In the genomic region with DNA sequence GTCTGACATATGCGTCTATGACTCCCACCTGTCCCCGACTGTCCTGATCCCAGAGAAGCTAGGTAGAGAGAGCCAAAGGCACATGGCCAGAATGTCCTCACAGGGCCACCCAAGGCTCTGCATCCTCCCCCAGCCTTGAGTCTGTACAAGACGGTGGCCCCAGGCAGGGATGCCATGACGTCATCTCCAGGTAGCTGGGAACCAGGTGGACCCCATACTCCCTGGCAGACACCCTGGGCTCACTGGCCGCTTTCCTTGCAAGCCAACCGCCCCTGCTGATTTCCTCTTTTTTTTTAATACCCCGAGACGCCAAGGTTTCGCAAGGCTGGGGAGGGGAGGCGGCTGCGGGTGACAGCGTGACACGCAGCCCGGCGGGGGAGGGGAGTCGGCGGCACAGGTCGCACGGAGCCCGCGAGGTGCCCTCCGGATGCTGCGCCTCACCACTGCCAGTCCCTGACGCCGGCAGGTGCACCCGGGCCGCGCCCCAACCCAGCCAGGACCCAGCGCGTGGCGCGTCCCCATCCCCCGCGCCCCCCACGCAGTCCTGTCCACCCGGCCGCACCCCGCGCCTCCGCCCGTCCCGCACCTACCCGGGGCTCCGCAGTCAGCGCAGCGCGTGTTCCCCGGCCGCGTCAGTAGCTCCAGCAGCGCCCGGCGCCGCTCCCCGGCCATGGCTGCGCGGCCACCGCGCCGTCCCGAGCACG, we compare ENCODE assay signal across 8 mouse cellular contexts. TPM values are rescaled to one million over a fixed set of nuclear protein-coding genes. Genes with fewer than 3 reads are reported as not detected.
A peak's percentile ranks its signal among the peaks of the same experiment; 100 is the strongest.
DNase-seq lines count a peak whose midpoint lies in the region; ATAC-seq lines count a peak whose summit lies in the region.

No protein-coding gene starts in this region.

- H3K9me3 ChIP-seq in heart, embryonic 10.5 days, result no peaks in the 10 kb centered on the region
- H3K9me3 ChIP-seq in forebrain, embryonic 16.5 days (ENCODE audit: control insufficient read depth, low read length), result no peaks in the 10 kb centered on the region
- no peaks in the 10 kb centered on the region for H3K9me3 ChIP-seq in kidney, embryonic 14.5 days (ENCODE audit: control insufficient read depth, low read length)
- no peaks in the 10 kb centered on the region for H3K9me3 ChIP-seq in liver, embryonic 15.5 days (replicated peaks)

- WGBS in heart, embryonic 10.5 days, result 3% methylated on average over 61 of the region's 62 CpGs
- WGBS in forebrain, embryonic 16.5 days, result 2% methylated on average over 49 of the region's 62 CpGs
- WGBS in kidney, embryonic 14.5 days, result 2% methylated on average over 42 of the region's 62 CpGs
- WGBS in liver, embryonic 15.5 days (ENCODE audit: insufficient replicate concordance), result 2% methylated on average over 56 of the region's 62 CpGs

- peak overlapping the region; percentile 73 for H3K4me2 ChIP-seq in forebrain, embryonic 16.5 days (ENCODE audit: low read length)
- peak overlapping the region; percentile 98 for H3K4me2 ChIP-seq in kidney, embryonic 14.5 days (replicated peaks; ENCODE audit: low read depth, low read length)
- peak overlapping the region; percentile 94 for H3K4me2 ChIP-seq in liver, embryonic 15.5 days

- ATAC-seq in forebrain, embryonic 16.5 days, result no peak; the same call in 1 of the 2 replicates
- peak; percentile 41; the same call in 1 of the 2 replicates for ATAC-seq in kidney, embryonic 14.5 days (ENCODE audit: low FRiP score, low TSS enrichment)
- peak; percentile 28; the same call in 1 of the 2 replicates for ATAC-seq in liver, embryonic 15.5 days (ENCODE audit: insufficient read depth)

- no peak for DNase-seq in heart, embryonic 10.5 days (ENCODE audit: low spot score)
- DNase-seq in heart, postnatal 25 days (ENCODE audit: low spot score), result no peak
- peak; percentile 88 for DNase-seq in brain, adult 2 months (ENCODE audit: low read depth, low spot score)
- DNase-seq in natural killer cell, adult 2 months (ENCODE audit: low spot score in 2 of 2), result peak; percentile 62 to 73
- DNase-seq in thymus, postnatal 25 days, result peak; percentile 34

- H3K4me1 ChIP-seq in heart, embryonic 10.5 days, result peaks cover 15% of the 10 kb centered on the region
- H3K4me1 ChIP-seq in forebrain, embryonic 16.5 days (replicated peaks; ENCODE audit: control insufficient read depth, insufficient read depth, low read length), result peaks cover 14% of the 10 kb centered on the region
- H3K4me1 ChIP-seq in kidney, embryonic 14.5 days (ENCODE audit: control insufficient read depth, insufficient read depth, low read length), result peaks cover 8% of the 10 kb centered on the region; the same call in 1 of the 2 replicates
- H3K4me1 ChIP-seq in liver, embryonic 15.5 days (replicated peaks), result peaks cover 41% of the 10 kb centered on the region

- H3K4me3 ChIP-seq in heart, embryonic 10.5 days, result peak overlapping the region; percentile 75
- peak overlapping the region; percentile 66 for H3K4me3 ChIP-seq in forebrain, embryonic 16.5 days (replicated peaks; ENCODE audit: low read length)
- H3K4me3 ChIP-seq in kidney, embryonic 14.5 days (ENCODE audit: low read length), result peak overlapping the region; percentile 59
- H3K4me3 ChIP-seq in liver, embryonic 15.5 days (replicated peaks), result peak overlapping the region; percentile 64

- peak overlapping the region; percentile 75 for H3K9ac ChIP-seq in forebrain, embryonic 16.5 days (replicated peaks; ENCODE audit: low read depth, low read length)
- peak overlapping the region; percentile 69 for H3K9ac ChIP-seq in kidney, embryonic 14.5 days (ENCODE audit: low read depth, low read length)
- peak overlapping the region; percentile 56; the same call in 1 of the 2 replicates for H3K9ac ChIP-seq in liver, embryonic 15.5 days

- no peaks in the 10 kb centered on the region for H3K36me3 ChIP-seq in heart, embryonic 10.5 days
- no peaks in the 10 kb centered on the region for H3K36me3 ChIP-seq in forebrain, embryonic 16.5 days (ENCODE audit: control insufficient read depth, insufficient read depth)
- no peaks in the 10 kb centered on the region for H3K36me3 ChIP-seq in kidney, embryonic 14.5 days (ENCODE audit: control insufficient read depth, insufficient read depth, low read length)
- no peaks in the 10 kb centered on the region for H3K36me3 ChIP-seq in liver, embryonic 15.5 days (replicated peaks)

- intact Hi-C loops in heart, postnatal 25 days (cut with DNase I), result loop anchor here (2.0 to 10.0 kb wide), 2 partner anchors 42 to 340 kb away; no protein-coding TSS in a partner anchor

- peak overlapping the region; percentile 75 for H3K27ac ChIP-seq in heart, embryonic 10.5 days
- H3K27ac ChIP-seq in forebrain, embryonic 16.5 days (ENCODE audit: low read length), result no peak overlapping the region
- no peak overlapping the region for H3K27ac ChIP-seq in kidney, embryonic 14.5 days (ENCODE audit: low read depth, low read length)
- peak overlapping the region; percentile 70 for H3K27ac ChIP-seq in liver, embryonic 15.5 days (replicated peaks)

- peaks cover 96% of the 10 kb centered on the region for H3K27me3 ChIP-seq in heart, embryonic 10.5 days (ENCODE audit: insufficient read depth, poor library complexity, severe bottlenecking)
- H3K27me3 ChIP-seq in forebrain, embryonic 16.5 days (replicated peaks; ENCODE audit: control insufficient read depth, insufficient read depth, low read length), result peaks cover 24% of the 10 kb centered on the region
- H3K27me3 ChIP-seq in kidney, embryonic 14.5 days (ENCODE audit: control insufficient read depth, insufficient read depth, low read length), result peaks cover 32% of the 10 kb centered on the region
- peaks cover 39% of the 10 kb centered on the region for H3K27me3 ChIP-seq in liver, embryonic 15.5 days

RNA-seq across cellular contexts. Expression of gene Adap1, which starts 0.6 kb away (rescaled TPM):
- 1.1 and 1.2 TPM in 2 replicates for polyA plus RNA-seq in heart, embryonic 10.5 days (2016; fragmentation: Nextera tagmentation; extraction: Ambion mirVana)
- total RNA-seq in heart, postnatal 25 days (2021), result 1 to 10 TPM; 1.4 to 1.5 TPM
- polyA plus RNA-seq in forebrain, embryonic 16.5 days (2015; fragmentation: Nextera tagmentation; extraction: Ambion mirVana), result 21.5 and 35.5 TPM in 2 replicates
- 0.89 and 1.2 TPM in 2 replicates for polyA plus RNA-seq in kidney, embryonic 14.5 days (2014; fragmentation: Nextera tagmentation; extraction: Ambion mirVana)
- 4.3 and 5.2 TPM in 2 replicates for polyA plus RNA-seq in liver, embryonic 15.5 days (2015; fragmentation: Nextera tagmentation; extraction: Ambion mirVana)

RNA-seq across cellular contexts. Expression of gene Cox19, which starts 26.4 kb away (rescaled TPM):
- 76.3 and 93.2 TPM in 2 replicates for polyA plus RNA-seq in heart, embryonic 10.5 days (2016; fragmentation: Nextera tagmentation; extraction: Ambion mirVana)
- 10 to 100 TPM; 82.2 to 91.1 TPM for total RNA-seq in heart, postnatal 25 days (2021)
- polyA plus RNA-seq in forebrain, embryonic 16.5 days (2015; fragmentation: Nextera tagmentation; extraction: Ambion mirVana), result 90.6 and 97.9 TPM in 2 replicates
- 105 and 119 TPM in 2 replicates for polyA plus RNA-seq in kidney, embryonic 14.5 days (2014; fragmentation: Nextera tagmentation; extraction: Ambion mirVana)
- polyA plus RNA-seq in liver, embryonic 15.5 days (2015; fragmentation: Nextera tagmentation; extraction: Ambion mirVana), result 44.3 and 49.3 TPM in 2 replicates

RNA-seq across cellular contexts. Expression of gene Cyp2w1, which starts 27.6 kb away (rescaled TPM):
- polyA plus RNA-seq in heart, embryonic 10.5 days (2016; fragmentation: Nextera tagmentation; extraction: Ambion mirVana), result not detected in 2 replicates
- not detected for total RNA-seq in heart, postnatal 25 days (2021)
- not detected in 2 replicates for polyA plus RNA-seq in forebrain, embryonic 16.5 days (2015; fragmentation: Nextera tagmentation; extraction: Ambion mirVana)
- polyA plus RNA-seq in kidney, embryonic 14.5 days (2014; fragmentation: Nextera tagmentation; extraction: Ambion mirVana), result not detected in 2 replicates
- not detected in 2 replicates for polyA plus RNA-seq in liver, embryonic 15.5 days (2015; fragmentation: Nextera tagmentation; extraction: Ambion mirVana)

RNA-seq across cellular contexts. Expression of gene Gpr146, which starts 52.7 kb away (rescaled TPM):
- 5.6 and 5.7 TPM in 2 replicates for polyA plus RNA-seq in heart, embryonic 10.5 days (2016; fragmentation: Nextera tagmentation; extraction: Ambion mirVana)
- total RNA-seq in heart, postnatal 25 days (2021), result 10 to 100 TPM; 35.3 to 58.5 TPM
- polyA plus RNA-seq in forebrain, embryonic 16.5 days (2015; fragmentation: Nextera tagmentation; extraction: Ambion mirVana), result 1.5 and 1.8 TPM in 2 replicates
- 2.7 and 3.1 TPM in 2 replicates for polyA plus RNA-seq in kidney, embryonic 14.5 days (2014; fragmentation: Nextera tagmentation; extraction: Ambion mirVana)
- polyA plus RNA-seq in liver, embryonic 15.5 days (2015; fragmentation: Nextera tagmentation; extraction: Ambion mirVana), result 25.0 and 26.4 TPM in 2 replicates

Comparison
In these comparisons a context has a peak if more than half of its experiments do, and no peak if none do; other contexts are left out.
1. DNase-seq: peak in brain, adult 2 months (single experiment), natural killer cell, adult 2 months (2 of 2) and thymus, postnatal 25 days (single experiment); none in heart, embryonic 10.5 days (single experiment) and heart, postnatal 25 days (single experiment).
2. H3K27ac ChIP-seq: peak in heart, embryonic 10.5 days (single experiment) and liver, embryonic 15.5 days (single experiment); none in forebrain, embryonic 16.5 days (single experiment) and kidney, embryonic 14.5 days (single experiment).
3. Peak in every context shown above with its lines, with median percentiles within 50 percentile points of each other: H3K4me3 ChIP-seq, H3K4me2 ChIP-seq and H3K9ac ChIP-seq.